Mouse (Mus musculus): ENCODE results near the gene Inpp5d. TPM values are rescaled to one million over a fixed set of nuclear protein-coding genes. Genes with fewer than 3 reads are reported as not detected.
"Not testable (repeated sequence)": the region's sequence is repeated elsewhere in the genome, so short reads cannot be mapped to it uniquely, and the experiment has no call there.

The Inpp5d gene
- polyA plus RNA-seq, 1 experiment from 2014 or later = 4.4 TPM

DNA sequence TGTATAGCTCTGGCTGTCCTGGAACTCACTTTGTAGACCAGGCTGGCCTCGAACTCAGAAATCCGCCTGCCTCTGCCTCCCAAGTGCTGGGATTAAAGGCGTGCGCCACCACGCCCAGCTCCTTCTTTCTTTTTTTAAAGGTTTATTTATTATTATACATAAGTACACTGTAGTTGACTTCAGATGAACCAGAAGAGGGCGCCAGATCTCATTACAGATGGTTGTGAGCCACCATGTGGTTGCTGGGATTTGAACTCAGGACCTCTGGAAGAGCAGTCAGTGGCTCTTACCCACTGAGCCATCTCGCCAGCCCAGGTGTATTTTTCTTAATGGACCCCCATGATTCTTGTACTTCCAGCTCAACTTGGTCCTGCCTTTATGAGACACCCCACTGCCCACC, 62.4 kb downstream of the Inpp5d start:
- H3K27ac ChIP-seq; H3K4me1 ChIP-seq (replicated peaks); H3K4me2 ChIP-seq; H3K27me3 ChIP-seq; H3K9ac ChIP-seq; H3K9me3 ChIP-seq (replicated peaks); ATAC-seq (replicated peaks; ENCODE audit: insufficient number of reproducible peaks, insufficient read depth, low FRiP score, low read depth); H3K4me3 ChIP-seq; H3K36me3 ChIP-seq: not testable (repeated sequence)
- 82% methylated on average over 7 of the region's 7 CpGs for WGBS

DNA sequence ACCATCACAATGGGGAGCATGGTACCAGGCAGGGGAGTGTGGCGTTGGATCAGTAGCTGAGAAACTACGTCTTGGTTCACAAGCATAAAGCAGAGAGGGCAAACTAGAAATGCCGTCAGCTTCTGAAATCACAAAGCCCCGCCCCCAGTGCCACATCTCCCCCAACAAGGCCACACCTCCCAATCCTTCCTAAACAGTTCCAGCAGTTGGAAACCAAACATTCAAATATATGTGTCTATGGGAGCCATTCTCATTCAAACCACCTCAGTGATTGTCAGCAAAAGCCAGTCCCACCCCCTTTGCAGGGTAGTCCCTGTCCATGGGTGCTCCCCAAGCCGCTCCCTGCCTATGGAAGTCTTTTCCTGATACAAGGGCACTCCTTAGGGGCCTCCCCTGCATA, 64.0 kb downstream of the Inpp5d start:
- 86% methylated on average over 5 of the region's 5 CpGs for WGBS
- no peak overlapping the region for H3K9ac ChIP-seq
- H3K4me1 ChIP-seq (replicated peaks) = no peaks in the 10 kb centered on the region
- ATAC-seq (replicated peaks; ENCODE audit: insufficient number of reproducible peaks, insufficient read depth, low FRiP score, low read depth) = no peak
- no peak overlapping the region for H3K4me2 ChIP-seq
- H3K27me3 ChIP-seq = no peaks in the 10 kb centered on the region
- H3K4me3 ChIP-seq = no peak overlapping the region
- no peaks in the 10 kb centered on the region for H3K36me3 ChIP-seq
- no peak overlapping the region for H3K27ac ChIP-seq
- no peaks in the 10 kb centered on the region for H3K9me3 ChIP-seq (replicated peaks)

DNA sequence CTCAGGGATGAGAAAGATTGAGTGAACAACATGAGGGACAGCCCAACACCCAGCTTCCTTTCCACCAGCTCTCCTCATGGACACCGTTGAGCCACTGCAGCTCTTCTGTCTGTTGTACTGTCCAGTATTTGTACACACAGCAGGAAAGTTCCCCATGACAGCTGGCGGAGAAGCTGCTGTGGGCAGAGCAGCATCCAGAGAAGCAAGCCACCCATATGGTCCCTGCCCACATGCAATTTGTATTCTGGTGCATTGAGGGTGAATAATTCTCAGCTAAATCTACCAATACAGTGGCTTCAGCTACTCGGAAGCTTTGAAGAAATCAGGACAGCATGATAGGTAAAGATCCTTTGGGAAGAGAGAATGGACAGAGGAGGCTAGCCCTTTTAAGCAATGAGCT, 64.7 kb downstream of the Inpp5d start:
- no peak overlapping the region for H3K9ac ChIP-seq
- H3K4me1 ChIP-seq (replicated peaks) = no peaks in the 10 kb centered on the region
- no peak for ATAC-seq (replicated peaks; ENCODE audit: insufficient number of reproducible peaks, insufficient read depth, low FRiP score, low read depth)
- WGBS = 92% methylated on average over 3 of the region's 3 CpGs
- H3K4me2 ChIP-seq = no peak overlapping the region
- H3K36me3 ChIP-seq = no peaks in the 10 kb centered on the region
- H3K9me3 ChIP-seq (replicated peaks) = no peaks in the 10 kb centered on the region
- H3K4me3 ChIP-seq = no peak overlapping the region
- no peaks in the 10 kb centered on the region for H3K27me3 ChIP-seq
- no peak overlapping the region for H3K27ac ChIP-seq

DNA sequence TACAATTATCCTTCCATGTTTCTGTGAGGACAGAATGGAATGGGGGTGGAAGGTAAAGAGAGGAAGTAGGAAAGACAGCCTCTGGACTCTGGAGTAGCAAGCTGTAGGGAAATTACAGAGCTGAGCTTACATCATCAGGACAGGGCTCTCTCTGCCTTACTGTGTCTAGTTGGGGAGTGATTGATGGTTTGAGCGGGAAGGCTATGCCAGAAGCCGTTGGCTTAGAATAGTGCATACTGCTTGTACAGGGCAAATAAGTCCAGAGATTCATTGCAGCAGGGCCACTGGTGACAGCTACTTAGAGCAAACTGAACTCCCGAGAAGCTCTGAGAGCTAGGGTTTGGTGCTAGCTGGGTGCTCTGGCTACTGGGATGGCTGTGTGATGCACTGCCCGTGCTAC, 66.2 kb downstream of the Inpp5d start:
- Histone ChIP-seq H3K36me3 (no peaks in the 10 kb centered on the region), H3K4me1 (replicated peaks) (no peaks in the 10 kb centered on the region), H3K9ac (no peak overlapping the region), H3K27ac (no peak overlapping the region), H3K4me3 (no peak overlapping the region), H3K4me2 (no peak overlapping the region), H3K9me3 (replicated peaks) (no peaks in the 10 kb centered on the region), H3K27me3 (no peaks in the 10 kb centered on the region)
- 51% methylated on average over 4 of the region's 4 CpGs for WGBS
- ATAC-seq (replicated peaks; ENCODE audit: insufficient number of reproducible peaks, insufficient read depth, low FRiP score, low read depth) = no peak

DNA sequence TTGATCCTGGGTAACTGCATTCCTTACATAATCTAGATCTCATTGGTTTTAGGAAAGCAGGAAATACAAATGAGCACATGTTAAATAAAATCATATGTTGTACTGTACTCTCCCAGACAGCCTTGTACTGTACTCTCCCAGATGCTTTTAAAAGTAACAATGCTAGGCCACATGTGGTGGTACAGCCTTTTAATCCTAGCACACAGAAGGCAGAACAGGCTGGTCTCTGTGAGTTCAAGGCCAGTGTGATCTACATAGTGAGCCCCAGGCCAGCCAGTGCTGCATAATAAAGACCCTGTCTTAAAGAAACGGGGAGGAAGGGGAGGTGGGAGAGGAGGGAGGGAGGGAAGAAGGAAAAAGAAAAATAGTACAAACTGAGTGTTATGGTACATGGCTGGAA, 66.9 kb downstream of the Inpp5d start:
- WGBS = 48% methylated on average over 1 of the region's 1 CpGs
- Histone ChIP-seq H3K9ac (no peak overlapping the region), H3K4me3 (no peak overlapping the region), H3K36me3 (no peaks in the 10 kb centered on the region), H3K27ac (no peak overlapping the region), H3K9me3 (replicated peaks) (no peaks in the 10 kb centered on the region), H3K4me1 (replicated peaks) (no peaks in the 10 kb centered on the region), H3K27me3 (no peaks in the 10 kb centered on the region), H3K4me2 (no peak overlapping the region)
- ATAC-seq (replicated peaks; ENCODE audit: insufficient number of reproducible peaks, insufficient read depth, low FRiP score, low read depth) = no peak

DNA sequence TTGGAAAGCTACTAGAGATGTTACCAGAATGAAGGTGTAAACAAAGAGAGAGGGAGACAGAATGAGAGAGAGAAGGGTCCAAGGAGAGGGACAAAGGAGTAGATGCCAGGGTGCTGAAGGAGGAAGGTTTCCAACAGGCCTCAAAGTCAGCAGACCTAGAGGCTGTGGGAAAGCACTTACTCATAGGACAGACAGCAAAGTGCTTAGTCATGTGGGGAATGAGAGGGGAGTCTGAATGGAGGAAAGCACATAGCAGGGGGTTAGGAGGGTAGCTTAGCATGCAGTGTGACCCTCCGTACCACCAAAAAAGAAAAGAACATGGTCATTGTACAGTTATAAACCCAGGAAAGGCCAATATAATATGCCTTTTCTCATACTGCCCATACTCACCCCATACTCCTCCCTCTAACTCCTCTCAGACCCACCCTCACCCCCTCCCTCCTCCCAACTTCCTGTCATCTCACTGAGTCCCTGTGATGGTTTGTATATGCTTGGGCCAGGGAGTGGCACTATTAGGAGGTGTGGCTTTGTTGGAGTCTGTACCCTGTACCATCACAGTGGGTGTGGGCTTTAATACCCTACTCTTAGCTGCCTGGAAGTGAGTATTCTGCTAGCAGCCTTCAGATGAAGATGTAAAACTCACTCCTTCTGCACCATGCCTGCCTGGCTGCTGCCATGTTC, 69.7 kb downstream of the Inpp5d start:
- no peak for ATAC-seq (replicated peaks; ENCODE audit: insufficient number of reproducible peaks, insufficient read depth, low FRiP score, low read depth)

DNA sequence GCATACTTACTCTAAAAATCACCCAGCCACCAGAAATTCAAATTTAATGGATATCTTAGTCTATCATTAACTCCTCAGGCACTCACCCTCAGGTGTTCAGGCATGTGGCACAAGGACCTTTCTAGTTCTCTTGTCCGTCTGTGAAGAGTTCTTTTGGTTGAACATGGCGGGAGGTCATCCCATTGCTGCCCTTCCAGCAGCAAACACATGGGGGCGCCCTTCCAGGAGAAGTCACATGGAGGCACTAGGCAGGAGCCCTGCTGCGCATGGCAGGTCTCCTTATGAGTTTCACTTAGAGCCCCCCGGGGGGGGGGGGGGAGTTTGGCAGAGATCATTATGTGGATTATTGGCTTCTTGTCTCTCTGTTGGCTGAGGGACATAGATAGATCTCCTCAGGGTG, 76.2 kb downstream of the Inpp5d start:
- WGBS = 75% methylated on average over 5 of the region's 5 CpGs
- H3K27ac ChIP-seq = no peak overlapping the region
- H3K4me2 ChIP-seq = no peak overlapping the region
- no peaks in the 10 kb centered on the region for H3K27me3 ChIP-seq
- H3K36me3 ChIP-seq = no peaks in the 10 kb centered on the region
- no peak overlapping the region for H3K9ac ChIP-seq
- no peaks in the 10 kb centered on the region for H3K9me3 ChIP-seq (replicated peaks)
- ATAC-seq (replicated peaks; ENCODE audit: insufficient number of reproducible peaks, insufficient read depth, low FRiP score, low read depth) = no peak
- no peak overlapping the region for H3K4me3 ChIP-seq
- H3K4me1 ChIP-seq (replicated peaks) = peaks cover 9% of the 10 kb centered on the region

More for the DNA sequence above, 69.7 kb downstream of the Inpp5d start:
- H3K27ac ChIP-seq = no peak overlapping the region
- no peak overlapping the region for H3K9ac ChIP-seq
- 92% methylated on average over 1 of the region's 1 CpGs for WGBS
- H3K9me3 ChIP-seq (replicated peaks) = no peaks in the 10 kb centered on the region
- no peak overlapping the region for H3K4me2 ChIP-seq
- no peak overlapping the region for H3K4me3 ChIP-seq
- no peaks in the 10 kb centered on the region for H3K27me3 ChIP-seq
- no peaks in the 10 kb centered on the region for H3K36me3 ChIP-seq
- no peaks in the 10 kb centered on the region for H3K4me1 ChIP-seq (replicated peaks)

DNA sequence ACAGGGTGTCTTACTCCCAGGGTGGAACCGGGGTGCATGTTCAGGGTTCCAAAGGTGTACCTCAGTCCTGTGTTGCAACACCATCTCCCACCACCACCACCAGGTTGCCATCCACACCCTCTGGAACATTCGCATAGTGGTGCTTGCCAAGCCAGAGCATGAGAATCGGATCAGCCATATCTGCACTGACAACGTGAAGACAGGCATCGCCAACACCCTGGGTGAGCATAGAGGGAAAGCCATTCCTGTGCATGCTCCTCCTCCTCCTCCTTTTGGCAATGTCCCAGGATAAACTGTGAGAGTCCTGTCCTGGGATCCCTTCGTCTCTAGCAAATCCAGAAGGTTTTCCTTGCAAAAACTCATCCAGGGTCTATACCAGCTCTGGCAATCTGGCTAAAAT, 77.9 kb downstream of the Inpp5d start:
- no peak overlapping the region for H3K27ac ChIP-seq
- H3K36me3 ChIP-seq = no peaks in the 10 kb centered on the region; the same call in 1 of the 2 replicates
- H3K9ac ChIP-seq = no peak overlapping the region
- H3K4me2 ChIP-seq = no peak overlapping the region
- WGBS = 39% methylated on average over 6 of the region's 6 CpGs
- H3K27me3 ChIP-seq = no peaks in the 10 kb centered on the region
- no peak overlapping the region for H3K4me3 ChIP-seq
- peak; percentile 66; the same call in 1 of the 2 replicates for ATAC-seq (replicated peaks; ENCODE audit: insufficient number of reproducible peaks, insufficient read depth, low FRiP score, low read depth)
- no peaks in the 10 kb centered on the region for H3K9me3 ChIP-seq (replicated peaks)
- peaks cover 9% of the 10 kb centered on the region for H3K4me1 ChIP-seq (replicated peaks)

DNA sequence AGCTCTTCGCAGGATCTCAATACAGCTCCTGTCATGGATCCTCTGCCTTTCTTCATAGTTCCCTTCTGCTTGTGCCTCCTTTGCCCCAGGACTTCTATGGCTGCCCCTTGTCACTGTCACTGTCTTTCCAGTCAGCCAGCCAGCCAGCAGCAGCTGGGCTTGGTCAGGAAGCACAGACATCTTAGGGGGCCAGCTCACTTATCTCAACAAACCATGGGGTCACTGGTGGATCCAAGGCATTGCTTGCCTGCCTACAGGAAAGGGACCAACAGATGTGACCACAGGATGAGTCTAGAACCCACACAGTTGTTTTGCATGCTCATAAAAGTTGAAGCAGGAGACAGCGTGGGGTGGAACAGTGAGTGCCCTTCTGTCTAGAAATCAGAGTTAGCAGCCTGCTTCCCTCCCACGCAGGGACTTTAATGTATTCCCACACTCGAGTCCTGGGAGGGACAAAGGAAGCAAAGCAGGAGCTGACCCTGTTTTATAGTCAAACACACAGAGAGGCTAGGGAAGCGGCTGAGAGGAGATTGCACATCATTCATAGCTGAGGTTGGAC, 79.9 kb downstream of the Inpp5d start:
- no peak overlapping the region for H3K27ac ChIP-seq
- ATAC-seq (replicated peaks; ENCODE audit: insufficient number of reproducible peaks, insufficient read depth, low FRiP score, low read depth) = no peak
- no peaks in the 10 kb centered on the region; the same call in 1 of the 2 replicates for H3K36me3 ChIP-seq
- no peak overlapping the region for H3K9ac ChIP-seq
- 74% methylated on average over 5 of the region's 5 CpGs for WGBS
- H3K4me1 ChIP-seq (replicated peaks) = peaks cover 9% of the 10 kb centered on the region
- H3K27me3 ChIP-seq = no peaks in the 10 kb centered on the region
- no peak overlapping the region for H3K4me2 ChIP-seq
- H3K9me3 ChIP-seq (replicated peaks) = no peaks in the 10 kb centered on the region
- no peak overlapping the region for H3K4me3 ChIP-seq

DNA sequence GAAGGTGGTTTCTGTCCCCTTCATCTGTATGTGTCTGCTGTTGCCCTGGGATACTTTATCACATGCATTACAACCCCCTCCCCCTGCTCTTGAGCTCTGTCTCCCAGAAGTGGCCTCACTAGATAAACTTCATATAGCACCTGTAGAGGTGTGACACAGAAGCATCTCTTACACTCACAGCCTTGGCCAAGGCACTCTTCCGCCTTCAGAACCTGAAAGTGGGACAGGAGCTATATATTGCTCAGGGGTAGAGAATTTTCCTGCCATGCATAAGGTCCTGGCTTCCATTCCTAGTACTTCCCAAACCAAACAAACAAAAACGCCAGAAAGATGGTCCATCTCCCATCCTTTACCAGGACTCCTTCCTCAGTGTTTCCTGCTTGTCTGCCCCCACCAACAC, 84.1 kb downstream of the Inpp5d start:
- Histone ChIP-seq H3K9ac (no peak overlapping the region), H3K36me3 (no peaks in the 10 kb centered on the region; the same call in 1 of the 2 replicates), H3K27ac (no peak overlapping the region), H3K27me3 (no peaks in the 10 kb centered on the region), H3K9me3 (replicated peaks) (no peaks in the 10 kb centered on the region), H3K4me2 (no peak overlapping the region), H3K4me3 (no peak overlapping the region), H3K4me1 (replicated peaks) (no peaks in the 10 kb centered on the region)
- WGBS = 60% methylated on average over 2 of the region's 2 CpGs
- ATAC-seq (replicated peaks; ENCODE audit: insufficient number of reproducible peaks, insufficient read depth, low FRiP score, low read depth) = no peak

DNA sequence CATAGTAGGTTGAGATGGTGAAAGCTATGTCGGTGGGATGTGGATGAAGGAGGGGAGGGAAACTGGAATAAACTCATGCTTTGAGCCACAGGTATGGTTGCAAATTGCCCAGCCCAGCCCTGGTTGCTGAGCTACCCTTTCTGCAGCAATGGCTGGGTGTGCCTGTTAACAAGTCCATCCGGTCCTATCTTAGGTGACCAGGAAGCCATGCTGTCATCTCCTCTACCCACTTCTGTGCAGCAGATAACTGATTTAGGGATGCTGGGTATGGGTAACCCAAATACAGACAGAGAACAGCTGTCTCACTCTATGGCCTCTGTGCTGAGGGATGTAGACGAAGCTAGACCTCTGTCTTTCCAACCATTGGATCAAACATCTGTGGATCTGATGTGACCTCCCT, 86.2 kb downstream of the Inpp5d start:
- H3K4me1 ChIP-seq (replicated peaks) = no peaks in the 10 kb centered on the region
- H3K36me3 ChIP-seq = no peaks in the 10 kb centered on the region; the same call in 1 of the 2 replicates
- no peak overlapping the region for H3K4me2 ChIP-seq
- WGBS = 76% methylated on average over 3 of the region's 3 CpGs
- no peak overlapping the region for H3K4me3 ChIP-seq
- no peak for ATAC-seq (replicated peaks; ENCODE audit: insufficient number of reproducible peaks, insufficient read depth, low FRiP score, low read depth)
- no peak overlapping the region for H3K9ac ChIP-seq
- H3K27me3 ChIP-seq = no peaks in the 10 kb centered on the region
- H3K27ac ChIP-seq = no peak overlapping the region
- no peaks in the 10 kb centered on the region for H3K9me3 ChIP-seq (replicated peaks)

DNA sequence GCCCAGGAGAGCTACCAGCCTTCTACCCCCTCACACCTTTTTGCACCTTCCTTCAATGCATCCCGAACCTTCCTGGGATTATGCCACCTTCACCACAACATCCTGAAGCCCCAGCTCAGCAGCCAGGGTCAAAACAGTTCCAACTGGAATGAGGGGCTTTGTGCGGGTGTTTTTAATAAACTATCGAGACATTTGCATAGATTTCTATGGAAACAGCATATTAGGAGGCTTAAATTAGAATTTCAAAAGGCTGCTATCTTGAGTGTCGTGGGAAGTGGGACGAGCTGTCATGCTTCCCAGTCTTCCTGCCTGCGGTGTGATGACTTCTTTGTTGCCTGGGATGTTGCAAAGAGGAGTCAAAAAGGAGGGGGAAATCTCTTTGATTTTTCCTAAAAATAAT, 88.9 kb downstream of the Inpp5d start:
- 62% methylated on average over 6 of the region's 6 CpGs for WGBS
- no peak for ATAC-seq (replicated peaks; ENCODE audit: insufficient number of reproducible peaks, insufficient read depth, low FRiP score, low read depth)
- Histone ChIP-seq H3K9ac (no peak overlapping the region), H3K36me3 (no peaks in the 10 kb centered on the region), H3K4me3 (no peak overlapping the region), H3K27ac (no peak overlapping the region), H3K4me1 (replicated peaks) (no peaks in the 10 kb centered on the region), H3K4me2 (no peak overlapping the region), H3K9me3 (replicated peaks) (no peaks in the 10 kb centered on the region), H3K27me3 (no peaks in the 10 kb centered on the region)
